Mouse (Mus musculus) 3134 (cell line): Measurements from ENCODE around the gene Adam1a.

Experiments
- DNase-seq: peaks from one replicate; pipeline ENCODE4 v3.0.0-alpha.2; 2011; ENCODE audit warnings: low spot score; ENCODE audit not compliant: insufficient read length; ENCODE audit errors: extremely low read depth

Adam1a gene

DNA sequence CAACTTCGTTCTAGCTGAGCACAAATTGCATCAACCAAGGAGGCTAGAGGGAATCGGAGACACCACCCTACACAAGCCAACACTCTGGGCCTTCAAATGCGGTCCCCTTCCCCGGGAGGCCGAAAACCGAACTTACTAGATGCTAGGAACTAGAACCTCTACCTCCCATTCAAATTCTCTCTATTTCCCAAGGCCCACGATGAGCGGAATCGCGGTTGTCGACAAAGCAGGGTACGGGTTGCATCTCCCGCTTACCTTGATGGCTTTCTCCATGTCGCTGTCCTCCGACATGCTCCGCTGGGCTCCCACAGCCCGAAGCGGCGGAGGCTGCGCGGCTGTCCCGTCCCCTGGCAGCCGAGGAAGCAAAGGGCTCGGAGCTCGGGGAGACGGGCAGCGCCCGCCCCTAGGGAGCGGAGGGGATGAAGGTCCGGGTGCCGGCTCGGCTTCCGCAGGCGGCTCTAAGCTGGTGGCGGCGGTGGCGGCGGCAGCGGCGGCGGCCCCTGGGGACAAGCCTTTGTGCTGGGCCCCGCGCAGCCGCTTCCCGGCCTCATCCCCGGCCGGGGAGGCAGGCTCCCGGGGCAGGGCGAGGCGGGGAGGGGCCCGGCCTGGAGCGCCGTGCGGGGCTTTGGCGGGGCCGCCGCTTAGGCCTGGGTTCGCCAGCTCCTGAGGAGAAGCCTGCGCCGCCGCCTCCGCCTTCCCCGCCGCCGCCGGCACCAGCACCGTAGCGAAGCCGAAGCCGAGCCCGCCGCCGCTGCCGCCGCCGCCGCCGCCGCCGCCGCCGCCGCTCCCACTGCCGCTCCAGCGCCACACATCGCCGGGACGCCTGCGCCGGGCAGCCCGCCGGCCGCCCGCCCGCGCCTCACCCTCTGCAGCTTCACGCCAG lies at the start of gene Adam1a, which contains the start of gene Gm42878:
Gene Adam1a, minus strand, starts transcription at position 573 of the 883 bp plus-strand sequence.
Gene Gm42878, minus strand, starts transcription at position 573 of the 883 bp plus-strand sequence.
- peak; percentile 43 for DNase-seq

DNA sequence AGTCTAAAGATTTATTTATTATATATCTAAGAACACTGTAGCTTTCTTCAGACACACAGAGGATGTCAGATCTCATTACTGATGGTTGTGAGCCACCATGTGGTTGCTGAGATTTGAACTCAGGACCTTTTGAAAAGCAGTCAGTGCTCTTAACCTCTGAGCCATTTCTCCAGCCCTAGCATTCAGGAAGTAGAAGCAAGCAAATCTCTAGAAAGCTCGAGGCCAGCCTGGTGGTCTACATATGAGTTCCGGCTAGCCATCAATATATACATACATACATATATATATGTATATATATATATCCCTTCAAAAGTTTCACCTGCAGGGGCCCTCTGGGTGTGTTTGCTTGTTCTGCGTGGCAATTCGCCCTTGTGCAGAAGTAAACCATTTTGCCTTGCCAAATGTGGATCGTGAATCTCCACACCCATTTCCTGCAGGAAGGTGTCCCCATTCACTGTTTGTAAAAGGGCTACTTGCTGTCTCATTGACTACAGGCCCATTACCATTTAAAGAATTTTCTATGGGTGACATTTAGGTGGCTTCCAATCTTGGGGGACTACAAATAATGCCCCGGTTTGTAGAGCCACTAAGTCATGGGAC lies 49.5 kb upstream of the Adam1a start:
- no peak for DNase-seq

GRCm38 (mm10) chr5:121593451-121594401 lies 48.4 kb upstream of the Adam1a start, which contains the start of gene Aldh2:
Gene Aldh2 (minus strand): TSS chr5:121593824.
- DNase-seq: peak; percentile 91

GRCm38 (mm10) chr5:121592816-121593407 lies 47.6 kb upstream of the Adam1a start:
- no peak for DNase-seq

GRCm38 (mm10) chr5:121592064-121592815 lies 47.0 kb upstream of the Adam1a start:
- peak; percentile 28 for DNase-seq

DNA sequence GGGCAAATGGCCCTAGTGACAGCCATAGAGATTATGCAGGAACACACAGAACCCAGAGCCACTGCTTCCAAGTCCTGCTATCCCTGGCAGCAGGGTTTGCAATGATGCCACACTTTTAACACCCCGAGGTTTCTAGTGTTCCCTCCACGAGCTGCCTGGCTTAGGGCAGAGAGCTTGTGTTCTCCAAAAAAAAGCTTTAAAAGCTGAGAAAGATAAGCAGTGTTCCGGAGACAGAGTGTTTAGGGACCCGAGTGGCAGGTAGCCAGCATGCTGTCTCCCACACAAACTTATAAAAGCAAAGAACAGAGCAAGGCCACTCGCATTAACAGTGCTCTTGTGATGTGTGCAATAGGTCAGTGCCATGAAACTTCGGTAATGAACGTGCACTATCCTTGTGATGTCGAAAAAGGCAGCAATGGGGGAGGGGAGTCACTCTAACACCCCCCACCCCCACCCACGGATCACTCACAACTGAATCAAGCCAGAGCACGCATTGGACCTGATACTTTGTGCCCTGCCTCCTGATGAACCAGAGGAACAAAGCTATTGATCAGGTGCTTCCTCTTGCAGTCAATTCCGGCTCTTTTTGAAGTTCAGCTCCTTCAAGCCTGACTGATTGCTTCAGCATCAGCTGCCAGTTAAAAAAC lies 46.3 kb upstream of the Adam1a start:
- DNase-seq: no peak

GRCm38 (mm10) chr5:121589928-121590327 lies 44.6 kb upstream of the Adam1a start:
- no peak for DNase-seq

GRCm38 (mm10) chr5:121586400-121587039 lies 41.2 kb upstream of the Adam1a start:
- no peak for DNase-seq

- DNase-seq: no peak
These were observed 40.4 kb upstream of the Adam1a start for GRCm38 (mm10) chr5:121585699-121586098.

DNA sequence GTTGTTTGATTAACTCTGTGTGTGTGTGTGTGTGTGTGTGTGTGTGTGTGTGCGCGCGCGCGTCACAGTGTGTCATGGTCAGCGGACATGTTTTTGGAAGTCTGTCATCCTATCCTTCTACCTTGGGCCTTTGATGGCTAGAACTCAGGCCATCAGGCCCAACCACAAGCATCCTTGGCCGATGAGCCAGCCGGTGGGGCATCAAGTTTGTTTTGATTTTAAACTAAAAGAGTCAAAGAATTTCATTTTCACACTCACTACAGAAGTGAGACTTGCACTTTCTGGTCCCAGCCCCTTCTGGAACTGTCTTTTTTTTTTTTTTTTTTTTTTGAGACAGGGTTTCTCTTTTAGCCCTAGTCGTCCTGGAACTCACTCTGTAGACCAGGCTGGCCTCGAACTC lies 39.7 kb upstream of the Adam1a start:
- peak; percentile 78 for DNase-seq

GRCm38 (mm10) chr5:121583765-121584501 lies 38.7 kb upstream of the Adam1a start:
- DNase-seq: peak; percentile 99

GRCm38 (mm10) chr5:121581945-121582344 lies 36.7 kb upstream of the Adam1a start:
- DNase-seq: no peak

GRCm38 (mm10) chr5:121576927-121577488 lies 31.7 kb upstream of the Adam1a start:
- no peak for DNase-seq

- DNase-seq: no peak
These were observed 30.6 kb upstream of the Adam1a start for GRCm38 (mm10) chr5:121575867-121576266.

DNA sequence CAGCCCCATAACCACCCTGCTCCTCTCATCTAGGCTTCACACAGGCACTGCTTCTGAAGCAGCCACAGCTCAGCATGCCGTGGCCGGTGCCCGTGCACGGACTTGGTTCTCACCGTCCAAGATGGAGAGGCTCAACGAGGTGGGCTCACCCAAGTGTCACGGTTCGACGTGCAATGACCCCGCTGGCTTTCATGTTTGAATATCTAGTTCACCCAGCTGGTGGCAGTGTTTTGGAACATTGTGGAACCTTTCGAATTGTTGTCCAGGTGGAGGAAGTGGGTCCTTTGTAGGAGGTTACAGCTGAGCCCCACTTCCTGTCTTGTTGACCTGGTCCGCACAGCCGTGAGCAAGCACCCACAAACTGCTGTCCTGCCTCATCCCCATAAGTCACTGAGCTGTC lies 28.9 kb upstream of the Adam1a start:
- no peak for DNase-seq

DNA sequence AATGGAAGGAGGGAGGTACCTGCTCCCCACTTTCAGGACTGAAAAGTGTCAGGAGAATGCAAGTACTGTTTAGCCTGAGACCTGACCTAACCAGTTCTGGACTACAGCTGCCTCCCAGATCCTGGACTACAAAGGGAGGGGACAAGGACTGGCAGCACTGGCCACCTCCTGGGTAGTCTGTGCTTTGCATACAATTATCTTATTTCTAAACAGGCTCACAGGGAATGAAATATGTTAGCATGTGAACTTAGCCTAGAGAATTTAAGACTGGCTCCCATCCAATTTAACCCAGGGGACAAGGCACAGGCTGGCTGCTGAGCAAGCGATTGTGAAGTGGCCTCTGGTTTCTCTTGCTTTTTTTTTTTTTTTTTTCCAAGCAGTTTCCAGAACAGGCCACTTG lies 25.5 kb upstream of the Adam1a start:
- DNase-seq: no peak

GRCm38 (mm10) chr5:121569881-121570420 lies 24.7 kb upstream of the Adam1a start:
- no peak for DNase-seq
